Mouse (Mus musculus) cerebellum, adult 2 months (tissue): ENCODE data around the gene Ctc1.

Source experiments
- CTCF ChIP-seq: fragments of 200-500 bp; IDR thresholded peaks from 2 replicates; pipeline ENCODE4 v1.5.1; 2011; ENCODE audit warnings: low read depth, mild to moderate bottlenecking, control low read depth, low read length, moderate library complexity, borderline replicate concordance; ENCODE audit not compliant: insufficient read depth
- POLR2A ChIP-seq: fragments of 200-500 bp; IDR thresholded peaks from 2 replicates; pipeline ENCODE4 v1.6.1; 2011; ENCODE audit warnings: low read length, control low read depth, borderline replicate concordance; ENCODE audit not compliant: insufficient read depth

GRCm38 (mm10) chr11:69085608-69086007, 69.9 kb downstream of the Ctc1 start:
- TF ChIP-seq CTCF (no peak), POLR2A (no peak)
